Mouse (Mus musculus) liver, embryonic 14.5 days (tissue): Measurements from ENCODE around the gene Ptges3l.
A peak's percentile ranks its signal among the peaks of the same experiment; 100 is the strongest.

Source experiments
- CTCF ChIP-seq: IDR thresholded peaks from 2 replicates; pipeline ENCODE4 v1.5.1; 2016; ENCODE audit warnings: antibody characterized with exemption, low read depth, control low read depth
- EP300 ChIP-seq: IDR thresholded peaks from 2 replicates; pipeline ENCODE4 v1.6.1; 2016; ENCODE audit warnings: antibody characterized with exemption, low read depth

GRCm38 (mm10) chr11:101395110-101395509 lies 30.0 kb downstream of the Ptges3l start:
- TF ChIP-seq CTCF (peak; percentile 92), EP300 (no peak)
